Mouse (Mus musculus): Measurements from ENCODE around the gene Frmd8. TPM values are rescaled to one million over a fixed set of nuclear protein-coding genes. Genes with fewer than 3 reads are reported as not detected.

The Frmd8 gene
- total and polyA plus RNA-seq, 3 experiments, result 22.8 to 34.4 TPM; not detected in 1

GRCm38 (mm10) chr19:5878362-5878722 is 3.3 kb upstream of the Frmd8 start:
- H3K36me3 ChIP-seq (ENCODE audit: control insufficient read depth in 1 of 2, insufficient read depth in 2 of 2, low read length in 2 of 2), result peaks cover 0 to 18% of the 10 kb centered on the region in 2 experiments; a peak in 2 of 4 replicates
- H3K4me3 ChIP-seq (ENCODE audit: control insufficient read depth in 1 of 2, insufficient read depth in 1 of 2, low read depth in 2 of 2, low read length in 2 of 2), result peak overlapping the region; percentile 57 to 59
- H3K27ac ChIP-seq (ENCODE audit: control insufficient read depth, low read depth, low read length), result peak overlapping the region; percentile 93
- H3K4me1 ChIP-seq (ENCODE audit: control insufficient read depth in 1 of 2, insufficient read depth in 2 of 2, low read length in 2 of 2), result peaks cover 6 to 33% of the 10 kb centered on the region in 2 experiments
- peak overlapping the region; percentile 75 for H3K9ac ChIP-seq (ENCODE audit: control insufficient read depth, low read depth, low read length, poor library complexity, severe bottlenecking)
- DNase-seq (ENCODE audit: low read depth, low spot score), result no peak
- H3K27me3 ChIP-seq (ENCODE audit: control insufficient read depth in 1 of 2, insufficient read depth in 2 of 2, low read length in 2 of 2), result no peaks in the 10 kb centered on the region
- no peaks in the 10 kb centered on the region for H3K9me3 ChIP-seq (replicated peaks; ENCODE audit: insufficient read depth, low read length)
- peaks cover 20% of the 10 kb centered on the region for H3K79me2 ChIP-seq (ENCODE audit: control insufficient read depth, insufficient read depth, low read length, poor library complexity)
- TF ChIP-seq GATA1 (IDR thresholded peaks at IDR 0.05; ENCODE audit: low read depth, low read length) (0 out of 2 replicates have a peak, but pooled peaks have one; percentile 5), POLR2A (IDR thresholded peaks at IDR 0.05; ENCODE audit: control insufficient read depth in 1 of 2, insufficient read depth in 1 of 2, low read depth in 1 of 2, low read length in 2 of 2, poor library complexity in 1 of 2) (no peak), MAZ (IDR thresholded peaks at IDR 0.05; ENCODE audit: low read depth, low read length) (no peak), RCOR1 (IDR thresholded peaks at IDR 0.05; ENCODE audit: low read depth, low read length) (no peak), MYB (IDR thresholded peaks at IDR 0.05; ENCODE audit: low read depth, low read length) (0 out of 2 replicates have a peak, but pooled peaks have one; percentile 26), MXI1 (IDR thresholded peaks at IDR 0.05; ENCODE audit: low read depth, low read length) (peak; percentile 13; the same call in 1 of the 2 replicates), SMC3 (IDR thresholded peaks at IDR 0.05; ENCODE audit: low read depth, low read length) (no peak)

DNA sequence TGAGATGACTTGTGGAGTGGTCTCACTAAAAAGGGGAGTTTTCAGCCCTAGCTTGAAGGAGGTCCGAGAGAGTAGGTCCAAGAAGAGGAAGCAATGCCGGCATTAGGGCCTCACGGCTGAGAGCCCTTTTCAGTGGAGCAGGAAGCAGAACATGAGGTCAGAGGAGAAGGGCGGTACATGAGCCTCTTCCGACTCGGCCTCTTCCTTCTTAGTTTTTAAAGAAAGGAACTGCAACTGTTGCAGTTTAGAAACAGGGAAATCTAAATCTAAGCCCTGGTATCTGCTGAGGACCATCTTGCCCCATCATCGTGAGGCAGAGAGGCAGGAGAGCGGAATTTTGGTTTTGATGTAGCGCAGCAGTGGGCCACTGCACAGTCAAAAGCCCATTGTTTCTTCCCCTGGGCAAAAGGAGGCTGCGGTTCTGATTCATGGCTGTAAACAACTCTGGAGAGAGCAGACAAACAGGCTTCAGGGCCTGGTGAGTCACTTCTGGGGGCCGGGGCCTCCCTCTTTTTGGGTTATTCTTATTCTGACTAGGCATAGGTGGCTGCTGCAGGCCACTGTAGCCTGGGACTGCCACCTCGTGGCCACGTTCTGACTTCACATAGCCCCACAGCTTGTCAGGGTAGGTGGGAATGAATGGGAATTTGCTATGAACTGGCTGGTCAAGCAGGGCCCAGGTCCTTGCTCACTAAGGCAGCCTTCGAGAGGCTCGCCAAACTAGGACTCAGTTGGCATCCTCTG is 2.7 kb upstream of the Frmd8 start, which contains the start of gene Slc25a45:
TSS of gene Slc25a45 (plus strand) at position 191 of the 744 bp plus-strand sequence.
- Histone ChIP-seq H3K4me3 (ENCODE audit: control insufficient read depth in 1 of 2, insufficient read depth in 1 of 2, low read depth in 2 of 2, low read length in 2 of 2) (peak within 1 kb of the TSS; percentile 57 to 59), H3K9ac (ENCODE audit: control insufficient read depth, low read depth, low read length, poor library complexity, severe bottlenecking) (peak within 1 kb of the TSS; percentile 75), H3K4me1 (ENCODE audit: control insufficient read depth in 1 of 2, insufficient read depth in 2 of 2, low read length in 2 of 2) (peaks cover 4 to 30% of the 10 kb centered on the region in 2 experiments), H3K79me2 (ENCODE audit: control insufficient read depth, insufficient read depth, low read length, poor library complexity) (peaks cover 20% of the 10 kb centered on the region), H3K36me3 (ENCODE audit: control insufficient read depth in 1 of 2, insufficient read depth in 2 of 2, low read length in 2 of 2) (peaks cover 0 to 14% of the 10 kb centered on the region in 2 experiments; a peak in 2 of 4 replicates), H3K27ac (ENCODE audit: control insufficient read depth, low read depth, low read length) (peak within 1 kb of the TSS; percentile 93), H3K27me3 (ENCODE audit: control insufficient read depth in 1 of 2, insufficient read depth in 2 of 2, low read length in 2 of 2) (no peaks in the 10 kb centered on the region), H3K9me3 (replicated peaks; ENCODE audit: insufficient read depth, low read length) (no peaks in the 10 kb centered on the region)
- peak; percentile 86 for DNase-seq (ENCODE audit: low read depth, low spot score)
- TF ChIP-seq TAL1 (IDR thresholded peaks at IDR 0.05; ENCODE audit: low read length), result no peak
- TF ChIP-seq ZMIZ1 (IDR thresholded peaks at IDR 0.05; ENCODE audit: low read depth, low read length), result peak; percentile 57; the same call in 1 of the 2 replicates
- no peak for TF ChIP-seq POLR2AphosphoS5 (IDR thresholded peaks at IDR 0.05; ENCODE audit: borderline replicate concordance, low read depth, low read length)
- TF ChIP-seq SIN3A (IDR thresholded peaks at IDR 0.05; ENCODE audit: low read length), result peak; percentile 76
- TF ChIP-seq TCF12 (IDR thresholded peaks at IDR 0.05; ENCODE audit: low read depth, low read length), result peak; percentile 21; the same call in 1 of the 2 replicates
- no peak for TF ChIP-seq GABPA (IDR thresholded peaks at IDR 0.05; ENCODE audit: low read depth, low read length)
- peak; percentile 29; the same call in 1 of the 2 replicates for TF ChIP-seq MAZ (IDR thresholded peaks at IDR 0.05; ENCODE audit: low read depth, low read length)
- no peak for TF ChIP-seq E2F4 (IDR thresholded peaks at IDR 0.05; ENCODE audit: borderline replicate concordance, low read depth, low read length)
- no peak for TF ChIP-seq MEF2A (IDR thresholded peaks at IDR 0.05; ENCODE audit: extremely low read depth, insufficient replicate concordance, low read depth, low read length, poor library complexity, severe bottlenecking)
- TF ChIP-seq POLR2AphosphoS2 (IDR thresholded peaks at IDR 0.05; ENCODE audit: low read length), result no peak
- TF ChIP-seq MAX (IDR thresholded peaks at IDR 0.05; ENCODE audit: low read length), result peak; percentile 33
- peak; percentile 85 for TF ChIP-seq SMC3 (IDR thresholded peaks at IDR 0.05; ENCODE audit: low read depth, low read length)
- peak; percentile 69 to 89 (median 86) for TF ChIP-seq CTCF (IDR thresholded peaks at IDR 0.05 in 2 of 3, conservative IDR thresholded peaks at IDR 0.05 in 1 of 3; ENCODE audit: control insufficient read depth in 1 of 3, insufficient read depth in 1 of 3, low read depth in 2 of 3, low read length in 3 of 3, poor library complexity in 1 of 3, severe bottlenecking in 1 of 3)
- 0 out of 2 replicates have a peak, but pooled peaks have one; percentile 17 for TF ChIP-seq BHLHE40 (IDR thresholded peaks at IDR 0.05; ENCODE audit: borderline replicate concordance, low read depth, low read length)
- 0 out of 2 replicates have a peak, but pooled peaks have one; percentile 27 for TF ChIP-seq ZNF384 (IDR thresholded peaks at IDR 0.05; ENCODE audit: low read depth, low read length)
- TF ChIP-seq ETS1 (IDR thresholded peaks at IDR 0.05; ENCODE audit: low read depth, low read length), result 0 out of 2 replicates have a peak, but pooled peaks have one; percentile 43
- TF ChIP-seq MYC (IDR thresholded peaks at IDR 0.05; ENCODE audit: low read depth, low read length), result peak; percentile 77; the same call in 1 of the 2 replicates
- TF ChIP-seq EP300 (IDR thresholded peaks at IDR 0.05; ENCODE audit: low read depth in 1 of 2, low read length in 2 of 2), result no peak
- TF ChIP-seq USF1 (IDR thresholded peaks at IDR 0.05; ENCODE audit: low read depth, low read length), result no peak
- TF ChIP-seq NRF1 (IDR thresholded peaks at IDR 0.05; ENCODE audit: insufficient read depth, low read depth, low read length, poor library complexity, severe bottlenecking), result no peak
- peak; percentile 56; the same call in 1 of the 2 replicates for TF ChIP-seq MXI1 (IDR thresholded peaks at IDR 0.05; ENCODE audit: low read depth, low read length)
- peak; percentile 80 for TF ChIP-seq NELFE (IDR thresholded peaks at IDR 0.05; ENCODE audit: low read depth, low read length)
- no peak for TF ChIP-seq MYB (IDR thresholded peaks at IDR 0.05; ENCODE audit: low read depth, low read length)
- TF ChIP-seq CHD2 (IDR thresholded peaks at IDR 0.05; ENCODE audit: low read length), result no peak
- TF ChIP-seq ZC3H11A (IDR thresholded peaks at IDR 0.05; ENCODE audit: low read depth, low read length), result peak; percentile 73
- TF ChIP-seq JUND (IDR thresholded peaks at IDR 0.05; ENCODE audit: low read depth, low read length), result 0 out of 2 replicates have a peak, but pooled peaks have one; percentile 27
